Mouse (Mus musculus): ENCODE data around the gene Kcnab1. TPM values are rescaled to one million over a fixed set of nuclear protein-coding genes. Genes with fewer than 3 reads are reported as not detected.

Kcnab1 gene
- total and polyA plus RNA-seq, 3 experiments = 0.38 to 0.81 (median 0.76) TPM

DNA sequence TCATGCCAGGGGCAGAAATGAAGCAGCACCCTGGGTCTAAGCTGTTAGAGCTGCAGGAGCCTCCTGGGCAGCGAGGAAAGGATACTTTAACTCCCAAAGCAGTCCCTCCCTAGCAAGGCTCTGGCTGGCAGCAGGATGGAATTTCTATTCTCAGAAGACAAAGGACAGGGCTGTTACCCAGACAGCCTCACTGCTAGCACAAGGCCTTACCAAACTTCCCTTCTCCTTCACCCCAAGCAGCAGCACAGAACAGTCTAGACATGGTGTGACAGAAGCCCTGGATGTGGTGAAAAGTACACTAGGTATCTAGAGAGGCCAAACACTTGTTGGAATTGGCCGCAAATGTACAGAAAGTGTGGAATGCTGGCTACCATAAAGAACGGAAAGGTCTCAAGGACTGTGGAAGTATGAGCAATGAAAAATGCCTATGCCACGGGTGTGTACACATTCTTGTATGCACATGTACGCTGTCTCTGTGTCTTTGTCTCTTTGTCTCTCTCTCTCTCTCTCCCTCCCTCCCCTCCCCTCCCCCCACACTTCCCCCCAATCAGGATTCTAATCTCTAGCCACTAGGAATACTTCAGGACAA is 264.5 kb downstream of the Kcnab1 start:
- Histone ChIP-seq H3K36me3 (replicated peaks in 1 of 2; ENCODE audit: control insufficient read depth in 1 of 2, insufficient read depth in 1 of 2, low read length in 1 of 2) (peaks cover 48 to 79% of the 10 kb centered on the region in 2 experiments), H3K27me3 (replicated peaks) (no peaks in the 10 kb centered on the region), H3K27ac (ENCODE audit: insufficient read depth, low read depth) (no peak overlapping the region), H3K4me1 (ENCODE audit: control insufficient read depth in 1 of 2, insufficient read depth in 2 of 2) (no peaks in the 10 kb centered on the region), H3K9ac (ENCODE audit: insufficient read depth, low read depth) (no peak overlapping the region), H3K4me2 (ENCODE audit: insufficient read depth, low read depth, poor library complexity, severe bottlenecking) (no peak overlapping the region), H3K79me2 (replicated peaks; ENCODE audit: control insufficient read depth, extremely low read depth, insufficient read depth, poor library complexity, severe bottlenecking) (0 out of 2 replicates have a peak, but pooled peaks cover 6% of the 10 kb centered on the region), H3K4me3 (replicated peaks in 1 of 3; ENCODE audit: low read depth in 2 of 3, low read length in 2 of 3, poor library complexity in 1 of 3) (no peak overlapping the region), H3K9me3 (replicated peaks; ENCODE audit: low read length) (no peaks in the 10 kb centered on the region)
- dilution Hi-C loops (cut with MboI; ENCODE audit: extremely low pct_ligation_motif_present, extremely low pct_unique_long_range_greater_than_20kb, low sequenced_read_pairs) (no loop called here), in situ Hi-C loops (cut with MboI; ENCODE audit: low pct_ligation_motif_present, low pct_unique_long_range_greater_than_20kb, low sequenced_read_pairs) (loop anchor here (25.0 kb wide), 1 partner anchor 564 kb away; no protein-coding TSS in a partner anchor)
- TF ChIP-seq RAD21 (IDR thresholded peaks at IDR 0.05; ENCODE audit: low read depth, low read length) = no peak
- TF ChIP-seq TBP (conservative IDR thresholded peaks at IDR 0.05; ENCODE audit: low read depth, low read length) = no peak
- no peak for TF ChIP-seq MXI1 (IDR thresholded peaks at IDR 0.05; ENCODE audit: low read depth, low read length)
- TF ChIP-seq NELFE (IDR thresholded peaks at IDR 0.05; ENCODE audit: low read depth, low read length) = no peak
- no peak for TF ChIP-seq UBTF (IDR thresholded peaks at IDR 0.05; ENCODE audit: low read depth, low read length)
- TF ChIP-seq SMC3 (IDR thresholded peaks at IDR 0.05; ENCODE audit: low read depth, low read length) = no peak
- TF ChIP-seq KAT2A (IDR thresholded peaks at IDR 0.05; ENCODE audit: insufficient replicate concordance, low read length) = no peak
- no peak for TF ChIP-seq SIN3A (IDR thresholded peaks at IDR 0.05; ENCODE audit: low read length)
- no peak for TF ChIP-seq EP300 (IDR thresholded peaks at IDR 0.05; ENCODE audit: low read length)
- TF ChIP-seq PAX5 (IDR thresholded peaks at IDR 0.05; ENCODE audit: low read length) = no peak
- TF ChIP-seq ZMIZ1 (IDR thresholded peaks at IDR 0.05; ENCODE audit: low read depth, low read length) = no peak
- no peak for TF ChIP-seq TCF12 (IDR thresholded peaks at IDR 0.05; ENCODE audit: low read depth, low read length)
- no peak for TF ChIP-seq POLR2A (IDR thresholded peaks at IDR 0.05; ENCODE audit: low read depth, low read length)
- no peak for TF ChIP-seq USF2 (conservative IDR thresholded peaks at IDR 0.05; ENCODE audit: low read depth, low read length)
- TF ChIP-seq BHLHE40 (IDR thresholded peaks at IDR 0.05; ENCODE audit: low read depth, low read length) = no peak
- TF ChIP-seq JUN (IDR thresholded peaks at IDR 0.05; ENCODE audit: insufficient read depth, low read depth, low read length) = no peak
- no peak for TF ChIP-seq GABPA (IDR thresholded peaks at IDR 0.05; ENCODE audit: insufficient replicate concordance, low read depth, low read length)
- no peak for TF ChIP-seq MAFK (IDR thresholded peaks at IDR 0.05; ENCODE audit: insufficient replicate concordance, low read length)
- no peak for TF ChIP-seq RCOR1 (conservative IDR thresholded peaks at IDR 0.05; ENCODE audit: low read depth, low read length)
- TF ChIP-seq CTCF (conservative IDR thresholded peaks at IDR 0.05 in 1 of 2, IDR thresholded peaks at IDR 0.05 in 1 of 2; ENCODE audit: low read depth in 2 of 2, low read length in 2 of 2) = no peak
- no peak for DNase-seq (ENCODE audit: extremely low read depth)

DNA sequence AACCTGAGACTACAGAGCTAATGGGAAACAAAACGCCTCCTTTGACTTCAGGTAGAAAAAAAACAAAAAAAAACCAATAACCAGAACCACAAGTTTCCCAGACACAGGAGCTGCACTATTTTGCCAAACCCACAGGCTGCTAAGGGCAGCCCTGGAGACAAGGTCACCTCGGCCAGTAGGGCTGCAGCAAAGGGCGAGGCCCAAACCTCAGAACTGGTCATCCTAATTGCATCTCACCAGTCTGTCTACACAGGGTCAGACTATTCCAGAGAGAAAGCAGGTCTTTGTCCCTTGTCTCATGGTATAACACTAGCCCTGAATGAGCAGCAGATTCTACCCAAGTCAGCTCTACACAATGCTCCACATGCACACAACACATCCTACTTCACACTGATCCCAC is 265.5 kb downstream of the Kcnab1 start:
- no peak for TF ChIP-seq SMC3 (IDR thresholded peaks at IDR 0.05; ENCODE audit: low read depth, low read length)
- TF ChIP-seq GABPA (IDR thresholded peaks at IDR 0.05; ENCODE audit: insufficient replicate concordance, low read depth, low read length) = no peak
- TF ChIP-seq JUND (conservative IDR thresholded peaks at IDR 0.05; ENCODE audit: low read depth, low read length) = no peak
- no peak for TF ChIP-seq RCOR1 (conservative IDR thresholded peaks at IDR 0.05; ENCODE audit: low read depth, low read length)
- TF ChIP-seq USF1 (IDR thresholded peaks at IDR 0.05; ENCODE audit: low read depth, low read length) = no peak
- no peak for TF ChIP-seq KAT2A (IDR thresholded peaks at IDR 0.05; ENCODE audit: insufficient replicate concordance, low read length)
- no peak for TF ChIP-seq SIN3A (IDR thresholded peaks at IDR 0.05; ENCODE audit: low read length)
- no peak for TF ChIP-seq MAX (IDR thresholded peaks at IDR 0.05; ENCODE audit: low read length)
- no peak for TF ChIP-seq POLR2AphosphoS2 (IDR thresholded peaks at IDR 0.05; ENCODE audit: low read depth, low read length)
- no peak for TF ChIP-seq MYC (IDR thresholded peaks at IDR 0.05; ENCODE audit: low read depth, low read length)
- TF ChIP-seq ZKSCAN1 (IDR thresholded peaks at IDR 0.05; ENCODE audit: borderline replicate concordance, low read depth, low read length) = no peak
- no peak for TF ChIP-seq CTCF (conservative IDR thresholded peaks at IDR 0.05 in 1 of 2, IDR thresholded peaks at IDR 0.05 in 1 of 2; ENCODE audit: low read depth in 2 of 2, low read length in 2 of 2)
- H3K4me1 ChIP-seq (ENCODE audit: control insufficient read depth in 1 of 2, insufficient read depth in 2 of 2) = no peaks in the 10 kb centered on the region
- 0 out of 2 replicates have a peak, but pooled peaks cover 6% of the 10 kb centered on the region for H3K79me2 ChIP-seq (replicated peaks; ENCODE audit: control insufficient read depth, extremely low read depth, insufficient read depth, poor library complexity, severe bottlenecking)
- H3K9me3 ChIP-seq (replicated peaks; ENCODE audit: low read length) = no peaks in the 10 kb centered on the region
- no peak for DNase-seq (ENCODE audit: extremely low read depth)
- H3K9ac ChIP-seq (ENCODE audit: insufficient read depth, low read depth) = no peak overlapping the region
- H3K36me3 ChIP-seq (replicated peaks in 1 of 2; ENCODE audit: control insufficient read depth in 1 of 2, insufficient read depth in 1 of 2, low read length in 1 of 2) = peaks cover 49 to 81% of the 10 kb centered on the region in 2 experiments
- H3K27ac ChIP-seq (ENCODE audit: insufficient read depth, low read depth) = no peak overlapping the region
- dilution Hi-C loops (cut with MboI; ENCODE audit: extremely low pct_ligation_motif_present, extremely low pct_unique_long_range_greater_than_20kb, low sequenced_read_pairs) (no loop called here), in situ Hi-C loops (cut with MboI; ENCODE audit: low pct_ligation_motif_present, low pct_unique_long_range_greater_than_20kb, low sequenced_read_pairs) (loop anchor here (25.0 kb wide), 2 partner anchors 288 to 563 kb away; partner anchors contain the start of gene Lekr1)
- H3K4me2 ChIP-seq (ENCODE audit: insufficient read depth, low read depth, poor library complexity, severe bottlenecking) = no peak overlapping the region
- no peaks in the 10 kb centered on the region for H3K27me3 ChIP-seq (replicated peaks)
- H3K4me3 ChIP-seq (replicated peaks in 1 of 3; ENCODE audit: low read depth in 2 of 3, low read length in 2 of 3, poor library complexity in 1 of 3) = no peak overlapping the region
